Mouse (Mus musculus) CD4-positive, CD25-positive, alpha-beta regulatory T cell, adult 2 months (primary cell): ENCODE results near the gene Mettl17.
"Not testable (repeated sequence)": the region's sequence is repeated elsewhere in the genome, so short reads cannot be mapped to it uniquely, and the experiment has no call there.

Experiments
- DNase-seq: peaks from one replicate; pipeline ENCODE4 v3.0.0-alpha.2; 2012; ENCODE audit warnings: low read depth, low spot score

Gene Mettl17

GRCm38 (mm10) chr14:51896539-51897170 is 12.0 kb downstream of the Mettl17 start:
- DNase-seq: no peak

GRCm38 (mm10) chr14:51899351-51899750 is 14.7 kb downstream of the Mettl17 start:
- no peak for DNase-seq

GRCm38 (mm10) chr14:51902806-51903710 is 18.4 kb downstream of the Mettl17 start:
- peak; percentile 85 for DNase-seq

- no peak for DNase-seq
These were observed 19.1 kb downstream of the Mettl17 start for GRCm38 (mm10) chr14:51903782-51904181.

GRCm38 (mm10) chr14:51904706-51905105 is 20.1 kb downstream of the Mettl17 start:
- peak; percentile 62 for DNase-seq

GRCm38 (mm10) chr14:51906102-51906501 is 21.5 kb downstream of the Mettl17 start:
- DNase-seq: no peak

GRCm38 (mm10) chr14:51911301-51911700 is 26.7 kb downstream of the Mettl17 start:
- DNase-seq: no peak

- DNase-seq: peak; percentile 28
These were observed 27.9 kb downstream of the Mettl17 start for GRCm38 (mm10) chr14:51912391-51913061.

- DNase-seq: peak; percentile 97
These were observed 28.7 kb downstream of the Mettl17 start for GRCm38 (mm10) chr14:51913062-51913959.

- DNase-seq: peak; percentile 61
These were observed 29.5 kb downstream of the Mettl17 start, which contains the start of gene Ndrg2 for GRCm38 (mm10) chr14:51913960-51914762. Ndrg2 (minus strand) TSS chr14:51914158.

GRCm38 (mm10) chr14:51915030-51915429 is 30.4 kb downstream of the Mettl17 start:
- no peak for DNase-seq

GRCm38 (mm10) chr14:51916539-51916938 is 31.9 kb downstream of the Mettl17 start:
- DNase-seq: no peak

GRCm38 (mm10) chr14:51918125-51918524 is 33.5 kb downstream of the Mettl17 start, which contains the start of gene Tppp2:
Tppp2 (plus strand) TSS chr14:51918425.
- DNase-seq: no peak

GRCm38 (mm10) chr14:51918966-51919365 is 34.3 kb downstream of the Mettl17 start:
- DNase-seq: no peak

GRCm38 (mm10) chr14:51921759-51922570 is 37.3 kb downstream of the Mettl17 start:
- DNase-seq: no peak

GRCm38 (mm10) chr14:51922571-51922865 is 37.9 kb downstream of the Mettl17 start, which contains the start of gene Rnase13:
Rnase13 (minus strand) TSS chr14:51922773.
- no peak for DNase-seq

- DNase-seq: no peak
These were observed 38.3 kb downstream of the Mettl17 start for GRCm38 (mm10) chr14:51922910-51923309.

- no peak for DNase-seq
These were observed 38.9 kb downstream of the Mettl17 start for GRCm38 (mm10) chr14:51923492-51923891.

- DNase-seq: not testable (repeated sequence)
These were observed 42.3 kb downstream of the Mettl17 start for GRCm38 (mm10) chr14:51926930-51927329.
